Mouse (Mus musculus): ENCODE data around the gene H2al2a. TPM values are rescaled to one million over a fixed set of nuclear protein-coding genes. Genes with fewer than 3 reads are reported as not detected.

The H2al2a gene
- polyA plus RNA-seq, 1 experiment = 553 TPM

- no peaks in the 10 kb centered on the region for H3K36me3 ChIP-seq (ENCODE audit: control insufficient read depth, insufficient read depth, low read length)
Measured at GRCm38 (mm10) chr2:18039566-18040290, 43.0 kb upstream of the H2al2a start.

GRCm38 (mm10) chr2:18038895-18039371 is 42.2 kb upstream of the H2al2a start:
- H3K36me3 ChIP-seq (ENCODE audit: control insufficient read depth, insufficient read depth, low read length) = no peaks in the 10 kb centered on the region
- no peak for TF ChIP-seq CTCF (IDR thresholded peaks at IDR 0.05; ENCODE audit: control insufficient read depth, insufficient read depth, insufficient replicate concordance, low read depth, low read length)
- TF ChIP-seq POLR2A (IDR thresholded peaks at IDR 0.05; ENCODE audit: control insufficient read depth, low read depth, low read length) = no peak
- no peak overlapping the region for H3K4me3 ChIP-seq (ENCODE audit: control insufficient read depth, low read depth, low read length)
- H3K4me1 ChIP-seq (ENCODE audit: control insufficient read depth, insufficient read depth, low read length) = peaks cover 22% of the 10 kb centered on the region
- no peak overlapping the region for H3K27ac ChIP-seq (ENCODE audit: control insufficient read depth, insufficient read depth, low read depth, low read length)
- H3K27me3 ChIP-seq (ENCODE audit: control insufficient read depth, insufficient read depth, low read length) = peaks cover 5% of the 10 kb centered on the region

More at GRCm38 (mm10) chr2:18039566-18040290, 43.0 kb upstream of the H2al2a start:
- peaks cover 5% of the 10 kb centered on the region for H3K27me3 ChIP-seq (ENCODE audit: control insufficient read depth, insufficient read depth, low read length)
- no peak overlapping the region for H3K27ac ChIP-seq (ENCODE audit: control insufficient read depth, insufficient read depth, low read depth, low read length)
- no peak for TF ChIP-seq CTCF (IDR thresholded peaks at IDR 0.05; ENCODE audit: control insufficient read depth, insufficient read depth, insufficient replicate concordance, low read depth, low read length)
- no peak for TF ChIP-seq POLR2A (IDR thresholded peaks at IDR 0.05; ENCODE audit: control insufficient read depth, low read depth, low read length)
- H3K4me3 ChIP-seq (ENCODE audit: control insufficient read depth, low read depth, low read length) = peak overlapping the region; percentile 78
- peaks cover 22% of the 10 kb centered on the region for H3K4me1 ChIP-seq (ENCODE audit: control insufficient read depth, insufficient read depth, low read length)

GRCm38 (mm10) chr2:18038141-18038752 is 41.5 kb upstream of the H2al2a start:
- TF ChIP-seq POLR2A (IDR thresholded peaks at IDR 0.05; ENCODE audit: control insufficient read depth, low read depth, low read length) = no peak
- no peak for TF ChIP-seq CTCF (IDR thresholded peaks at IDR 0.05; ENCODE audit: control insufficient read depth, insufficient read depth, insufficient replicate concordance, low read depth, low read length)
- Histone ChIP-seq H3K36me3 (ENCODE audit: control insufficient read depth, insufficient read depth, low read length) (no peaks in the 10 kb centered on the region), H3K27me3 (ENCODE audit: control insufficient read depth, insufficient read depth, low read length) (peaks cover 5% of the 10 kb centered on the region), H3K4me1 (ENCODE audit: control insufficient read depth, insufficient read depth, low read length) (peaks cover 22% of the 10 kb centered on the region), H3K4me3 (ENCODE audit: control insufficient read depth, low read depth, low read length) (no peak overlapping the region), H3K27ac (ENCODE audit: control insufficient read depth, insufficient read depth, low read depth, low read length) (no peak overlapping the region)

GRCm38 (mm10) chr2:18037491-18037890 is 40.7 kb upstream of the H2al2a start, which contains the start of gene A930004D18Rik:
A930004D18Rik (minus strand) TSS chr2:18037737.
- no peaks in the 10 kb centered on the region for H3K36me3 ChIP-seq (ENCODE audit: control insufficient read depth, insufficient read depth, low read length)
- H3K27me3 ChIP-seq (ENCODE audit: control insufficient read depth, insufficient read depth, low read length) = peaks cover 5% of the 10 kb centered on the region
- no peak for TF ChIP-seq CTCF (IDR thresholded peaks at IDR 0.05; ENCODE audit: control insufficient read depth, insufficient read depth, insufficient replicate concordance, low read depth, low read length)
- H3K27ac ChIP-seq (ENCODE audit: control insufficient read depth, insufficient read depth, low read depth, low read length) = no peak within 1 kb of the TSS
- H3K4me3 ChIP-seq (ENCODE audit: control insufficient read depth, low read depth, low read length) = no peak within 1 kb of the TSS
- peaks cover 22% of the 10 kb centered on the region for H3K4me1 ChIP-seq (ENCODE audit: control insufficient read depth, insufficient read depth, low read length)

GRCm38 (mm10) chr2:18034371-18035250 is 37.9 kb upstream of the H2al2a start:
- TF ChIP-seq POLR2A (IDR thresholded peaks at IDR 0.05; ENCODE audit: control insufficient read depth, low read depth, low read length) = no peak
- no peak for TF ChIP-seq CTCF (IDR thresholded peaks at IDR 0.05; ENCODE audit: control insufficient read depth, insufficient read depth, insufficient replicate concordance, low read depth, low read length)
- no peak overlapping the region for H3K27ac ChIP-seq (ENCODE audit: control insufficient read depth, insufficient read depth, low read depth, low read length)
- no peaks in the 10 kb centered on the region for H3K36me3 ChIP-seq (ENCODE audit: control insufficient read depth, insufficient read depth, low read length)
- no peak overlapping the region for H3K4me3 ChIP-seq (ENCODE audit: control insufficient read depth, low read depth, low read length)
- H3K4me1 ChIP-seq (ENCODE audit: control insufficient read depth, insufficient read depth, low read length) = peaks cover 12% of the 10 kb centered on the region
- H3K27me3 ChIP-seq (ENCODE audit: control insufficient read depth, insufficient read depth, low read length) = peaks cover 4% of the 10 kb centered on the region; the same call in 1 of the 2 replicates

GRCm38 (mm10) chr2:18033166-18034108 is 36.7 kb upstream of the H2al2a start:
- no peaks in the 10 kb centered on the region; the same call in 1 of the 2 replicates for H3K27me3 ChIP-seq (ENCODE audit: control insufficient read depth, insufficient read depth, low read length)
- H3K4me3 ChIP-seq (ENCODE audit: control insufficient read depth, low read depth, low read length) = no peak overlapping the region
- TF ChIP-seq CTCF (IDR thresholded peaks at IDR 0.05; ENCODE audit: control insufficient read depth, insufficient read depth, insufficient replicate concordance, low read depth, low read length) (no peak), POLR2A (IDR thresholded peaks at IDR 0.05; ENCODE audit: control insufficient read depth, low read depth, low read length) (no peak)
- H3K4me1 ChIP-seq (ENCODE audit: control insufficient read depth, insufficient read depth, low read length) = peaks cover 11% of the 10 kb centered on the region
- no peak overlapping the region for H3K27ac ChIP-seq (ENCODE audit: control insufficient read depth, insufficient read depth, low read depth, low read length)
- no peaks in the 10 kb centered on the region for H3K36me3 ChIP-seq (ENCODE audit: control insufficient read depth, insufficient read depth, low read length)

Measured in testis, adult 2 months (tissue).